Mouse (Mus musculus) CD4-positive helper T cell, adult 2 months (primary cell): ENCODE measurements at regions not wholly inside any gene's neighbourhood (a gene's known extent, or its start where the extent isn't known, plus 50 kb on each side); places are given as distances from the start of the nearest gene placed in this dataset.

Experiments
- DNase-seq: peaks from one replicate; pipeline ENCODE4 v3.0.0-alpha.2; 2012; ENCODE audit warnings: low read depth, missing footprints, low spot score

- peak; percentile 42 for DNase-seq
These were observed 141.1 kb upstream of the Plxnc1 start for GRCm38 (mm10) chr10:95085688-95086268.

GRCm38 (mm10) chr10:95083341-95084148 is 138.9 kb upstream of the Plxnc1 start:
- DNase-seq, result peak; percentile 22

- no peak for DNase-seq
These were observed 138.0 kb upstream of the Plxnc1 start for GRCm38 (mm10) chr10:95082634-95083033.

- DNase-seq, result no peak
These were observed 135.3 kb upstream of the Plxnc1 start for GRCm38 (mm10) chr10:95079979-95080378.

GRCm38 (mm10) chr10:95076421-95076820 is 131.8 kb upstream of the Plxnc1 start:
- DNase-seq, result peak; percentile 27

- no peak for DNase-seq
These were observed 131.3 kb upstream of the Plxnc1 start for GRCm38 (mm10) chr10:95075897-95076296.

- DNase-seq, result no peak
These were observed 130.4 kb upstream of the Plxnc1 start for GRCm38 (mm10) chr10:95074959-95075590.

- no peak for DNase-seq
These were observed 129.7 kb upstream of the Plxnc1 start for GRCm38 (mm10) chr10:95074381-95074780.

GRCm38 (mm10) chr10:95067971-95068370 is 123.3 kb upstream of the Plxnc1 start:
- no peak for DNase-seq

- DNase-seq, result peak; percentile 18
These were observed 122.1 kb upstream of the Plxnc1 start for GRCm38 (mm10) chr10:95066774-95067173.

- DNase-seq, result no peak
These were observed 115.0 kb upstream of the Plxnc1 start for GRCm38 (mm10) chr10:95059486-95060091.

GRCm38 (mm10) chr10:95059078-95059477 is 114.4 kb upstream of the Plxnc1 start:
- DNase-seq, result no peak

GRCm38 (mm10) chr10:95057051-95057714 is 112.5 kb upstream of the Plxnc1 start:
- DNase-seq, result no peak

GRCm38 (mm10) chr10:95056541-95056940 is 111.9 kb upstream of the Plxnc1 start:
- no peak for DNase-seq

GRCm38 (mm10) chr10:95054869-95055268 is 110.2 kb upstream of the Plxnc1 start:
- no peak for DNase-seq

- DNase-seq, result no peak
These were observed 104.2 kb upstream of the Plxnc1 start for GRCm38 (mm10) chr10:95048790-95049189.

- DNase-seq, result no peak
These were observed 99.3 kb upstream of the Plxnc1 start for GRCm38 (mm10) chr10:95043978-95044377.

GRCm38 (mm10) chr10:95040258-95040895 is 95.7 kb upstream of the Plxnc1 start:
- no peak for DNase-seq

GRCm38 (mm10) chr10:95036043-95036697 is 91.5 kb upstream of the Plxnc1 start:
- no peak for DNase-seq

GRCm38 (mm10) chr10:95035371-95035770 is 90.7 kb upstream of the Plxnc1 start:
- DNase-seq, result no peak

GRCm38 (mm10) chr10:95034566-95034965 is 89.9 kb upstream of the Plxnc1 start:
- no peak for DNase-seq
